Mouse (Mus musculus) spleen, postnatal 4 days (tissue): ENCODE results near the gene Pla1a.

Experiments used
- DNase-seq, 2 experiments: peaks; one replicate each; pipeline ENCODE4 v3.0.0; 2022; ENCODE audit warnings: low spot score in 2 of 2

Pla1a gene

DNA sequence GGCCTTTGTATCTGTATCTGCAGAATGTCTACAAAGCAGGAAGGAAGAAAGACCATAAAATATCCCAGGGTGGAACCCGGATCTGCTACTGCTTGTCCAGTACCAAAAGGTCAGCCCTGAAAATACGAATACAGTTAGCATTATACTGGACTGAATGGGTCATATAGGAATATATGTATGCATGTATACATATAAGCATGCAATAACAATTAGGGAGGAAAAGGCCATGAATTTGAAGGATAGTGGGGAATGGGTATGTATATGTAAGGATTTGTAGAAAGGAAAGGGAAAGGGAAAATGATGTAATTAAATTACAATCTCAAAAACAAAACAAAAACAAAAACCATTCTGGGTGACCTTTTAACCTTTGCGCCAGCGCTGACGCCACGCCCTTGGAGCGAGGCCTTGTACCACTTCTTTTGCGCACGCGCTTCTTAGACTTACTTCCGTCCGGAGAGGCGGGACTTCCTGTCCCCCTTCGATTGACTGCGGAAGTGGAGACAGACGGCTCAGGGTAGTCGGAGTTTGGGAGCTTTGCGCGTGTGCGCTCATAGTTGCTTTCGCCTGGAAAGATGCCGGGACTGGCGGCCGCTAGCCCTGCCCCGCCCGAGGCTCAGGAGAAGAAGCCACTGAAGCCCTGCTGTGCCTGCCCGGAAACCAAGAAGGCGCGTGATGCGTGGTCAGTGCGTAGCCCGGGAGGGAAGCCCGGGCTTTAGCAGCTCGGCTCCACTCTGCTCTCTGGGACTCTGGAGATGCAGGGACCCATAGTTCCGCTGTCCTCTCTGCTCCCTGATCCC lies 86.2 kb downstream of the Pla1a start, which contains the start of the genes Cox17 and Gm21987:
Cox17 (plus strand) TSS at position 463 of the 797 bp plus-strand sequence.
Gm21987 (plus strand) TSS at position 512 of the 797 bp plus-strand sequence.
- peak; percentile 90 to 93 for DNase-seq
